Mouse (Mus musculus): ENCODE data around the gene Psmd2.
A peak's percentile ranks its signal among the peaks of the same experiment; 100 is the strongest.

Psmd2 gene

GRCm38 (mm10) chr16:20701729-20702521 lies 50.5 kb downstream of the Psmd2 start:
- no peak for DNase-seq (ENCODE audit: low spot score in 2 of 2)

- peak; percentile 43 to 58 for DNase-seq (ENCODE audit: low spot score in 2 of 2)
These were observed 51.1 kb downstream of the Psmd2 start for GRCm38 (mm10) chr16:20702522-20702893.

- no peak for DNase-seq (ENCODE audit: low spot score in 2 of 2)
These were observed 51.6 kb downstream of the Psmd2 start for GRCm38 (mm10) chr16:20703071-20703470.

- no peak for DNase-seq (ENCODE audit: low spot score in 2 of 2)
These were observed 52.4 kb downstream of the Psmd2 start for GRCm38 (mm10) chr16:20703699-20704400.

- DNase-seq (ENCODE audit: low spot score in 2 of 2): no peak
These were observed 54.3 kb downstream of the Psmd2 start for GRCm38 (mm10) chr16:20705786-20706185.

GRCm38 (mm10) chr16:20706407-20707055 lies 55.1 kb downstream of the Psmd2 start:
- DNase-seq (ENCODE audit: low spot score in 2 of 2): no peak

GRCm38 (mm10) chr16:20708220-20708938 lies 56.9 kb downstream of the Psmd2 start:
- no peak for DNase-seq (ENCODE audit: low spot score in 2 of 2)

- peak in 1 of 2 experiments; percentile 12 for DNase-seq (ENCODE audit: low spot score in 2 of 2)
These were observed 57.7 kb downstream of the Psmd2 start for GRCm38 (mm10) chr16:20708939-20709734.

GRCm38 (mm10) chr16:20710370-20710769 lies 58.9 kb downstream of the Psmd2 start:
- DNase-seq (ENCODE audit: low spot score in 2 of 2): no peak

DNA sequence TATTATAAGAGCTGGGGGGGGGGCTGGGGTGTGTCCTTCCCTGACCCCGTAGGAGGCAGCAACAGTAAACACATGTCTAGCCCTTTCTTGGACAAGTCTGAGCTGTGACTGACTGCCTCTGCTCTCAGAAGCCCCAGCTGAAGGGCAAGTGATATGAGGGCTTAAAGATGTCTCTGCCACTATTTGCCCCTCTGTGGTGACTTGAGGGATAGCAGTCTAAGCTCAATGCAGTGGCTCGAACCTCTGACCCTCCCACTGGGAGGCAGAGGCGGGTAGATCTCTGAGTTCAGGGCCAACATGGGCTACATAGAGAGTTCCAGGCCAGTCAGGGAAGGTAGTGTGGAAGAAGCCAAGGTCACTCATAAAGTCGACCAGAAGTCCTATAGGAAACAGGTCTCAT lies 59.4 kb downstream of the Psmd2 start:
- DNase-seq (ENCODE audit: low spot score in 2 of 2): no peak

DNA sequence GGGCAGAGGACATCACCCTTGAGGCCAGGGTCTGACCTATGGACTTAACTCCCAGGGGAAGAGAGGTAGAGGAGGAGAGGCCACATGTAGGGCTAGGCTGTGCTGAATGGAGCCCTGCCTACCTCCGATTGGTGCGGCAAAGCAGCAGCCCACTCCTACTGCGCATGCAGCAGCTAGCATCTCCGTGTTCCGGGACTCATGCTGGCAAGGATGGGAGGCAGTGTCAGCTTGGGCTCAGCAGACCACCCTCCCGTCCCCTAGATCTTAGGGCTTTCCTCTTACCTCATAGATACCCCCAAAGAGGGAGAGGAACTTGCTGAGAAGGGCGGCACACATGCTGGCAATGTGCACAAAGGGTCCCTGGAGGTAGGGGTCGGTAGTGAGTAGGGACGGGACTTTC lies 60.7 kb downstream of the Psmd2 start:
- DNase-seq (ENCODE audit: low spot score in 2 of 2): no peak

DNA sequence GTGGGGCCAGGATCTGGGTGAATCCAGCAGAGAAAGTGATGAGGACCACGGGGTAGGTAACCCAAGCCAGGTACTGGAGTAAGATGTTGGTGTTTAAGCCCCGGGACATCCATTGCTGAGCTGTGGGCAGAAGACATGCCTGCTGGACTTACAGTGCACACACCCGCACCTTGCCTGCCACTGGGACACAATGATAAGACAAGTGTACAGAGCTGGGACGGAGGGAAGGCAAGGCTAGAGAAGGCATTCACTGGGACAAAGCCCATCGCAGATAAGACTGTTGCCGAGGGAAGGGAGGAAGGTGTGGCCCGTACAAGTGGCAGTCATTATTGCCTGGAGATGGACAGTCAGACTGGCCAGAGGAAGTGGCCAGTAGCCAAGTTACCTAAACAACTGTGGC lies 61.4 kb downstream of the Psmd2 start:
- peak in 1 of 2 experiments; percentile 39 for DNase-seq (ENCODE audit: low spot score in 2 of 2)
